Mouse (Mus musculus) embryonic facial prominence, embryonic 15.5 days (tissue): ENCODE results near the gene Spata7. TPM values are rescaled to one million over a fixed set of nuclear protein-coding genes. Genes with fewer than 3 reads are reported as not detected.

ENCODE experiments used
- ATAC-seq: fragments of 200-750 bp; cut with Nextera tagmentation; 2 replicates; pipeline ENCODE4 v1.8.0; 2017; ENCODE audit warnings: low read depth, moderate TSS enrichment; ENCODE audit not compliant: insufficient number of reproducible peaks, low FRiP score, low TSS enrichment
- H3K27ac ChIP-seq: fragments of 300-500 bp; sonication (generic); replicated peaks from 2 replicates; pipeline ENCODE4 v1.5.1; 2015; ENCODE audit warnings: mild to moderate bottlenecking, inconsistent platforms
- H3K27me3 ChIP-seq: fragments of 300-500 bp; sonication (generic); 2 replicates; pipeline ENCODE4 v1.6.1; 2015; ENCODE audit warnings: inconsistent platforms
- H3K36me3 ChIP-seq: fragments of 300-500 bp; sonication (generic); 2 replicates; pipeline ENCODE4 v1.6.1; 2015; ENCODE audit warnings: mild to moderate bottlenecking, inconsistent platforms
- H3K4me1 ChIP-seq: fragments of 300-500 bp; sonication (generic); 2 replicates; pipeline ENCODE4 v1.6.1; 2015; ENCODE audit warnings: inconsistent platforms
- H3K4me2 ChIP-seq: fragments of 300-500 bp; sonication (generic); replicated peaks from 2 replicates; pipeline ENCODE4 v1.6.1; 2015; ENCODE audit warnings: mild to moderate bottlenecking, inconsistent platforms
- H3K4me3 ChIP-seq: fragments of 300-500 bp; sonication (generic); replicated peaks from 2 replicates; pipeline ENCODE4 v1.5.1; 2015; ENCODE audit warnings: mild to moderate bottlenecking, inconsistent platforms
- H3K9ac ChIP-seq: fragments of 300-500 bp; sonication (generic); 2 replicates; pipeline ENCODE4 v1.6.1; 2015; ENCODE audit warnings: inconsistent platforms
- H3K9me3 ChIP-seq: fragments of 300-500 bp; sonication (generic); replicated peaks from 2 replicates; pipeline ENCODE4 v1.6.1; 2016; ENCODE audit warnings: inconsistent platforms
- WGBS: fragments of 180-500 bp; shearing (Covaris S2); methylation state at CpG from one replicate; pipeline ENCODE4 v1.1.7; 2015; 5-methylcytosine and 5-hydroxymethylcytosine counted together
- polyA plus RNA-seq: library from polyadenylated mRNA; unstranded; fragments of >200 nt; fragmentation: Nextera tagmentation; extraction: Ambion mirVana; gene quantifications from 2 replicates; pipeline ENCODE4 v1.2.1, GENCODE M21; 2015

The Spata7 gene
- 14.1 and 15.0 TPM in 2 replicates for polyA plus RNA-seq

DNA sequence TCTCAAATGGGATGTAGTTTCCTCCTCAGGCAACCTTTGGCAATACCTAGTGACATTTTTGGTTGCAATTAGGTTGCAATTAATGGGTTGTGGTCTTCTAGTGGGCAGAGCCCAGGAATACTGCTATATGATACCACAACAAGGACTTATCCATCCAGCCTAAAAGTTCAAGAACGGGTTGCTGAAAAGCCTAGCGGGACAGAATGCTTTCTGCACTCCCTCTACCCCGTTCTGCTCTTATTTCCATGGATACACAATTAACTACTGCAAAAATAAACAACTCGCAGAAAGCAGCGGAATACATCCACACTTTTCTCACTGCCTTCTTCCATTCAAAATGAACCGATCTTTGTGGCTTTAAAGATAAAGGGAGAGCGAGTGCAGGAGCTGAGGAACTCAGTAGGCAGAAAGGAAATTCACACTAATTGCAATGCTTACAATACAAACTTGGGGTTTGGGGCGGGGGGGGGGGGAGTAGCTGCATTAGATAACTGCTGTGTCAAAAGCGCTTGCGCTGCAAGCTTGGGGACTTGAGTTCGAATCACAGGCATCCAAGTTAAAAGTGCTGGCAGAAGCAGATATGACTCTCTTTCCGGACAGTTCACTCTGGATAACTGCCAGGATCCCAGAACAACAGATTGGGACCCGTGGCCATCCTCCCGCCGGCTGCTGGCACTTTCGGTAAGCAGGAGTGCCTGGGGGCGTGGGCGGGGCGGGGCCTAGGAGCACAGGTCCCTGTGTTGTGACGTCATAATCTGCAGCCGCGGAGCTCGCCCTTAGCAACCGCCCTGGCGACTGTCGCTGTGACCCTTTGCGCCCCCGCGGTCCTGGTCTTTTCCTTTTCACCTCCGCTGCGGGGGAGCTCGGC, at the start of gene Spata7:
Spata7 (plus strand) TSS at position 766 of the 868 bp plus-strand sequence.
- Histone ChIP-seq H3K27me3 (no peaks in the 10 kb centered on the region), H3K9ac (peak within 1 kb of the TSS; percentile 50), H3K4me2 (peak within 1 kb of the TSS; percentile 77), H3K4me3 (peak within 1 kb of the TSS; percentile 83), H3K36me3 (no peaks in the 10 kb centered on the region), H3K27ac (no peak within 1 kb of the TSS), H3K9me3 (no peaks in the 10 kb centered on the region), H3K4me1 (peaks cover 10% of the 10 kb centered on the region; the same call in 1 of the 2 replicates)
- peak; percentile 90 for ATAC-seq
- WGBS = 2% methylated on average over 32 of the region's 32 CpGs

DNA sequence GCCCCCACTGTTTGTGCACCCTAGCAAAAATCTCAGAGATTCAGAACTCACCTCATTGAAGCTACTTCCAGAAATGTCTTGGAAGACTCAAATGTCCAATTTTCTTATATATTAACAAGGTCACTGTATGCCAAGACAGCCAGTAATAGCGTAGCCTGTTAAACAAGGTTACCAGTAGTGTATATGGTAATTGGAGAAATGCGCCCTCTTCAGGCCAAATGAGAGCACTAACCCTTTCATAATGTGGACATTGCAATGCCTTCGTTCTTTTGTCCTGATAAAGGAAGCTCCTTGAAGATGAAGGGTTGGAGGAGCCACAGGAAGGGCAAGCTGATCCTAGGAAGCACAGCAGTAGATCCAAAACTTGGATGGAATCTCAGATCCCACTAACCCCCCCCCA, 42.7 kb upstream of the Spata7 start:
- no peak overlapping the region for H3K4me2 ChIP-seq
- no peaks in the 10 kb centered on the region for H3K36me3 ChIP-seq
- 41% methylated on average over 3 of the region's 3 CpGs for WGBS
- H3K4me1 ChIP-seq = no peaks in the 10 kb centered on the region
- H3K4me3 ChIP-seq = no peak overlapping the region
- no peak overlapping the region for H3K9ac ChIP-seq
- no peaks in the 10 kb centered on the region for H3K27me3 ChIP-seq
- ATAC-seq = no peak
- H3K9me3 ChIP-seq = no peaks in the 10 kb centered on the region
- H3K27ac ChIP-seq = no peak overlapping the region

DNA sequence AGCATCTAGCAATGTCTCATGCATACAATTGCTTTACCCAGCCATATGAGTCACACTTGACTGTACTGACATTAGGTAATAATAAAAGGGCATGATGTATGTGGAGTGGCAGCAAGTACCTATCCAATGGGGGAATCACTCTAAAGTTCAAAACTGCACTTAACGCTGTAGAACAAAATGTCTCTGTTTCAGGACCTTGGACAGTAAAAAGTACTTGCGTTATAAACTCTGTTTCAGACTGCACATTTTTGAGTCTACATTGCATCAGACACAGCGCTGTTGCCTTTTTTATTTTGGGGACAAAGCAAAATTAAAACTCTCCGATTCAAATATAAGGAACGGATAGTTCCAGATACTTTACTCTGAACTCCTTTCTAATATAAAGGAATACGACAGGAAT, 39.4 kb upstream of the Spata7 start:
- no peaks in the 10 kb centered on the region for H3K36me3 ChIP-seq
- 47% methylated on average over 6 of the region's 6 CpGs for WGBS

DNA sequence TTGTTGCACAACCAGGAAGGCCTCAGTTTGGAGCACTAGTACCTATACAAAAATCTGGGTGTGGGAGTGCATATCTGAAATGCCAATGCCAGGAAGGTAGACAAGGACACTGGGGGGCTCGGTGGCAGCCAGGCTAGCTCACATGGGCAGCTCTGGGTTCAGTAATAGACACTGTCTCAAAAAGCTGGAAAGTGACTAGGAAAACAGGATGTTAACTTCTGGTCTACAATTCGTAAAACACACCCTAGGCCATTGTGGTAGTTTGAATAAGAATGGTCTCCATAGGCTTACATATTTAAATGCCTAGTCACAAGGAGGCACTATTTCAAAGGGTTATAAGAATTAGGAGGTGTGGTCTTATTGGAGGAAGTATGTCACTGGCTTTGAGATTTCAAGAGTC, 36.9 kb upstream of the Spata7 start:
- H3K27me3 ChIP-seq = no peaks in the 10 kb centered on the region
- no peak overlapping the region for H3K4me2 ChIP-seq
- no peak for ATAC-seq
- H3K27ac ChIP-seq = no peak overlapping the region
- no peak overlapping the region for H3K9ac ChIP-seq
- 82% methylated on average over 2 of the region's 2 CpGs for WGBS
- no peaks in the 10 kb centered on the region for H3K4me1 ChIP-seq
- H3K9me3 ChIP-seq = no peaks in the 10 kb centered on the region
- H3K4me3 ChIP-seq = no peak overlapping the region
- no peaks in the 10 kb centered on the region for H3K36me3 ChIP-seq

More for the DNA sequence above, 39.4 kb upstream of the Spata7 start:
- ATAC-seq = no peak
- Histone ChIP-seq H3K27me3 (no peaks in the 10 kb centered on the region), H3K9ac (no peak overlapping the region), H3K9me3 (no peaks in the 10 kb centered on the region), H3K27ac (no peak overlapping the region), H3K4me1 (no peaks in the 10 kb centered on the region), H3K4me2 (no peak overlapping the region), H3K4me3 (no peak overlapping the region)

DNA sequence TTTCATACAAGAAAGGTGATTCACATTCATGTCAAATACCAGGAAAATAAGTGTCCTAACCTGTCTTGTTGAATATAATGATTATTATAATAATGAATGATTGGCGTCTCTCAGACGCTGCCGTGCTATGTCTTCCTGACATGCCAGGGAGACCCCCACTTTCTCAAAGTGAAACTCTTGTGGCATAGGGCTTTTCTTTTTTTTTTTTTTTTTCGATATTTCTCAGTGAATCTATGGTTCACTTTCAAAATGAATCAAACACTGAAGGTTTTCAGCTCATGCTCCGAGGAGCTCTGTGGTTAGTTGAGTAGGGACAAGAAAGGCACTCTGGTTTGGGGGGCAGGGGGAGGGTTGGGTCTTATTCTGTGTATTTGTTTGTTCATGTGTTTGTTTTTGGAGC, 27.1 kb upstream of the Spata7 start:
- no peak overlapping the region for H3K27ac ChIP-seq
- WGBS = 79% methylated on average over 5 of the region's 5 CpGs
- no peaks in the 10 kb centered on the region for H3K27me3 ChIP-seq
- no peaks in the 10 kb centered on the region for H3K4me1 ChIP-seq
- H3K9me3 ChIP-seq = no peaks in the 10 kb centered on the region
- no peak overlapping the region for H3K4me3 ChIP-seq
- H3K9ac ChIP-seq = no peak overlapping the region
- H3K36me3 ChIP-seq = no peaks in the 10 kb centered on the region
- ATAC-seq = no peak
- no peak overlapping the region for H3K4me2 ChIP-seq

DNA sequence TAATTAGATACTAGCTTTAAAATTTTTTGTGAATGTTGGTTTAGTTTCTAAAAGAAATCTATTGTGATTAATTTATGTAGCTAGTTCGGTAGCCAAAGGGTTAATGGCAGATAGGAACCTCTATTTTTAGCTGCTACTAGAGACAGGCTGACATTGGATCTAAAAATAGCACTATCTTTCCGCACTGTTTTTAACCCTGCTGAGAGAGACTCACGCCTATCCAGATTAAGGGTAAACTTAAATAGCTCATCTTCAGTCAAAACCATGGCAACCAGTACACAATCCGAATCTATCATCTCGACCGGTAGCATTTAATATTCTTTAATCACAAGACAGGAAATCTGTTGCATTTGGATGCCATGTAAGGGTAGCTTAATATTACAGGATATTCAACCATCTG, 25.8 kb upstream of the Spata7 start:
- no peaks in the 10 kb centered on the region for H3K36me3 ChIP-seq
- no peak overlapping the region for H3K27ac ChIP-seq
- no peaks in the 10 kb centered on the region for H3K9me3 ChIP-seq
- no peaks in the 10 kb centered on the region for H3K4me1 ChIP-seq
- H3K4me2 ChIP-seq = no peak overlapping the region
- no peak overlapping the region for H3K9ac ChIP-seq
- no peak overlapping the region for H3K4me3 ChIP-seq
- no peaks in the 10 kb centered on the region for H3K27me3 ChIP-seq
- 22% methylated on average over 6 of the region's 6 CpGs for WGBS
- ATAC-seq = no peak

DNA sequence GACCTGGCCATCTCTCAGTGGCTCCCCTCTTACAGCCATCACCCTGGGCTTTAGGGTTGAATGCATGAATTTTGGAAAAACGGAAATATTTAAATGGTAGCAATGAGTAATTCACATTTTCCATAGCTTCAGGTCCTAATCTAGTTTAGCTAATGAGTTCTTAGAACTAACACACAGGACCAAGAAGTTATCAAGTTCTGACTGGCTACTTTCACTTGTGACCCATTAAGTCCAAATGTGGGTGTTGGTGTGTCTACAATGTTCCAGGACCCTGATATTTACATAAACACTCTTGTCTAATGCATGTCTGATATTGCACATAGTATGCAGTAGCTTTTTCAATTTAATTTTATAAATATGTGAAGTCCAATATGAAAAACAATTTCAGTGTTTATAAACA, 22.7 kb upstream of the Spata7 start:
- Histone ChIP-seq H3K36me3 (no peaks in the 10 kb centered on the region), H3K4me1 (no peaks in the 10 kb centered on the region), H3K9me3 (no peaks in the 10 kb centered on the region), H3K27me3 (no peaks in the 10 kb centered on the region), H3K27ac (no peak overlapping the region), H3K4me3 (no peak overlapping the region), H3K9ac (no peak overlapping the region), H3K4me2 (no peak overlapping the region)
- WGBS = 85% methylated on average over 1 of the region's 1 CpGs
- no peak for ATAC-seq

DNA sequence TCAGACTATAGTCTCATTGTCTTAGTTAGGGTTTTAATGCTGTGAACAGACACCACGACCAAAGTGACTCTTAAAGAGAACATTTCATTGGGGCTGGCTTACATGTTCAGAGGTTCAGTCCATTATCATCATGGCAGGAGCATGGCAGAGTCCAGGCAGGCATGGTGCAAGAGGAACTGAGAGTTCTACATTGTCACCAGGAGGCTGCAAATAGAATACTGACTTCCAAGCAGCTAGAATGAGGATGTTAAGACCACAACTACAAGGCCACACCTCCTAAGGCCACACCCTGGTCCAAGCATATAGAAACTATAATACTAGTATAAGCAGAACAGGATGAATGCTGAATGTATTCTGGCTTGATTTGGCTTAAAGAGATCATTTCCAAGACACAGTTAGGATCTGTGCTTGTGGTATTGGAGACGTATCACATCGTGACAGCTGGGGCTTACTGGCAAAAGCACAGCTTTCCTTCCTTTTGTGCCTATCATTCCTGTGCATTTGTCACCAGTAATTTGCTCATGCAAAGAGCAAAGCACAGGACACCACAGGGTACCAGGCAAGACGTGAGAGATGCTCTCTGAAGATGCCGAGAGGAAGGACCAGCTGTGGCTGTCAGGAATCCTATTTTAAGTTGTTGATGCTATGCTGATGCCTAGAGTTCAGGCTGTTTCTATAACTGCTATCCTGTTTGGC, 21.2 kb upstream of the Spata7 start:
- Histone ChIP-seq H3K9ac (no peak overlapping the region), H3K27me3 (no peaks in the 10 kb centered on the region), H3K9me3 (no peaks in the 10 kb centered on the region), H3K36me3 (no peaks in the 10 kb centered on the region), H3K4me1 (no peaks in the 10 kb centered on the region), H3K27ac (no peak overlapping the region), H3K4me3 (no peak overlapping the region), H3K4me2 (no peak overlapping the region)
- no peak for ATAC-seq
- WGBS = 67% methylated on average over 5 of the region's 5 CpGs

DNA sequence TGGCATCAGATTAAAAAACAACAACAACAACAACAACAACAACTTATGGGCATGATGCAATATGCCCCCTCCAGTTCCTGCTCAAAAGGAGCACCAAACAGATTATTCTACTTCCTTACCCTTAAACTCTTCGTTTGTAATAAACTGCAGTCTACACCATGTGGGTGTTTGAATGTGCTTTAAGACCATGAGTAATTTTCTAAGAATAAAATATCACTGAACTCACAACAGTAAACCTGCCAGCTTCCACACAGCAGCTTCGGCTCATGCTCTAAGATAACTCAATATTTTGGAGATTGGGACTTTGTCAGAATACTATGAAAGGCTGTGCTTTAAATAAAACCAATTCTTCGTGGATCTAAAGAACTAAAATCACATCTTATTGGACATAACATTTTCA, 17.6 kb upstream of the Spata7 start:
- H3K27me3 ChIP-seq = no peaks in the 10 kb centered on the region
- H3K4me3 ChIP-seq = no peak overlapping the region
- no peak for ATAC-seq
- no peaks in the 10 kb centered on the region for H3K9me3 ChIP-seq
- no peaks in the 10 kb centered on the region for H3K36me3 ChIP-seq
- no peak overlapping the region for H3K27ac ChIP-seq
- no peak overlapping the region for H3K4me2 ChIP-seq
- no peak overlapping the region for H3K9ac ChIP-seq
- no peaks in the 10 kb centered on the region for H3K4me1 ChIP-seq
- 67% methylated on average over 3 of the region's 3 CpGs for WGBS

DNA sequence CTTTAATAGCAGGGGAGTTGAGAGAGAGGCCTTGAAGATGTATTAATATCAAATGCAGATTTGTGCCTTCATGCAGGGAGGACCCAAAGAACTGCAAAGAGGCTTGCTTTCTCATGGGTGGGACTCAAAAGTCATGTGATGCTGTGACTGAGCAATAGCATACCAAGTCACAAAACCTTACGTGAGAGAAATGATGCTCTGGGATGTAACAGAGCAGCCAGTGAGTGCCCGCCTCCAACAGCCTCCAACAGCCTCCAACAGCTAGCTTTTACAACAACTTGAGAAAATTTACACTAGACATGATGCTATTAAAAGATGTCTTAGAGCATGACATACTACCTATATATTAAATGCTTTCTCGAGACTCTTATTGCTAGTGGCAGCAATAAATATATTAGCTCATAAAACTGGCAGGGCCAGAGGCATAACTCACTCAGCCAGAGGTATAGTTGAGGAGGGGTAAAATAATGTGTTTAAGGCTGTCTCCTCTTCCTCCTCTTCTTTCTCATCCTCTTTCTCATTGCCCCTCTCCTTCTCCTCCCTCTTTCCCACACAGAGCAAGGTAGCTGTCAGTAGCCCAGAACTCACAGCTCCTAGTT, 12.9 kb upstream of the Spata7 start:
- Histone ChIP-seq H3K4me3 (no peak overlapping the region), H3K9me3 (no peaks in the 10 kb centered on the region), H3K36me3 (no peaks in the 10 kb centered on the region), H3K4me1 (no peaks in the 10 kb centered on the region), H3K4me2 (no peak overlapping the region), H3K27me3 (no peaks in the 10 kb centered on the region), H3K27ac (no peak overlapping the region), H3K9ac (no peak overlapping the region)
- ATAC-seq = no peak
- WGBS = 54% methylated on average over 3 of the region's 3 CpGs

DNA sequence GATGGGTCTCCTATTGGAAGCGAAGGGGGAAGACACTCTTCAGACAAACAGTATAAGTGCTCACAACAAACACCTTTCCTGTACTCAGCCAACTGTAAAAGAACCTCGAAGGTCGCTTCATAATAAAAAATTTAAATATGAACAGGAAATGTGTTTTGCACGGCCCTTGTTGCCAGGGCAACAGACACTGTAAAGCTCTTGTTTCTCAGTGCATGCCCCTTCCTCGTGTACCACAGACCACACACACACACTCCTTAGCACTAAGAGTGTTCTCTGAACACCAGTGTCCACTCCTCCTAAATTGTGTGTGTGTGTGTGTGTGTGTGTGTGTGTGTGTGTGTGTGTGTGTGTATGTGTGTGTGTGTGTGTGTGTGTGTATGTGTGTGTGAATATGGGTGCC, 12.2 kb upstream of the Spata7 start:
- WGBS = 39% methylated on average over 5 of the region's 5 CpGs
- Histone ChIP-seq H3K4me1 (no peaks in the 10 kb centered on the region), H3K4me3 (no peak overlapping the region), H3K9me3 (no peaks in the 10 kb centered on the region), H3K27me3 (no peaks in the 10 kb centered on the region), H3K36me3 (no peaks in the 10 kb centered on the region), H3K4me2 (no peak overlapping the region), H3K27ac (no peak overlapping the region), H3K9ac (no peak overlapping the region)
- ATAC-seq = no peak
